Mouse (Mus musculus) embryo, embryonic 11.5 days (tissue): ENCODE data around the gene 9530077C05Rik.

Experiments used
- DNase-seq: peaks from one replicate; pipeline ENCODE4 v3.0.0-alpha.2; 2012; ENCODE audit warnings: low read depth, low spot score

The 9530077C05Rik gene

DNA sequence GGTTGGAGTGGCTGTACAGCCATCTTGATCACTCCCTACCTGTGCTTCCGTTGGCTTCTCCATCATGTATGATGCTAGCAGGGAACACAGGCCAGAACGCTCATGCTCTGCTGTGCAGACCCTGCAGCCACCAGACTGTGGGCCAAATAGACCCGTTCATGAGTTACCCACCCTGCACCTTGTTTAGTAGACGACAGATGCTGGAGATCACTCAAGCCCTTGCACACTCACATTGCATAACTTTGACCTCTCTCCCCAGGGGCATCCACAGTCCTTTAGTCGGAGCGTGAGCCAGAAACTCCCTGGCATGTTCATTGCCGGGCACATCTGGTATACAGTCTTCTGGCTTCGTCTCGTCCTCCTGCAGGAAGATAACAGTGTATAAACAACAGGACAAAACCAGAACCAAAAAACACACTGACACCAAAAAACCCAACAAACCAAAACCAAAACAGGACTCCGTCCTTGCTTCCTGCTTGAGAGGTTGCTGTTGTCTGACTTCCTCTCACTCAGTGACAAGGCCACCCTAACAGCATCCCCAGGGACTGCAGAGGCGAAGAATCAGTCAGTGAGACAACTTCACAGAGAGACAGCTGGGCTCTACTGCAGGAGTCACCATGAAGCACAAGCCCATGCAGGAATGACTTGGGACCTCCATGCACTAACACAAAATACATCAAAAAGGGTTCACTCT, 46.0 kb downstream of the 9530077C05Rik start:
- DNase-seq = no peak

DNA sequence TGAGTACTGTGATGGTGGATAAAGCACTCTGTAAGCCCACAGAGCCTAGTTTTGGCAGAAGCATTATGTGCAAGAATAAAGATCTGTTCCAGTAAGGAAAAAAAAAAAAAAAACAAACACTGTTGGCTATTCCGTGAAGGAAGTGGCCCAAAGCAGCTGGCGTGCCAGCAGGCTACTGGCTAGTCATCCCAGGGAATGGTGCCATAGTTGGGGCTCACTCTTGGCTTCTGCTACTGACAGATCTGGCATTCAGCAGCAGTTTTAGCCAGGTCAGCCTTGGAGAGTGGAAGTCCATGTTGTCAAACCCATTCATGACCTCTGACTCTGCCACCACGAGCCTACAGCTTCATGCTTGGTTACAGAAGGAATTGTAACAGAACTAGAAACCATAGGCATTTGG, 50.6 kb downstream of the 9530077C05Rik start:
- no peak for DNase-seq

DNA sequence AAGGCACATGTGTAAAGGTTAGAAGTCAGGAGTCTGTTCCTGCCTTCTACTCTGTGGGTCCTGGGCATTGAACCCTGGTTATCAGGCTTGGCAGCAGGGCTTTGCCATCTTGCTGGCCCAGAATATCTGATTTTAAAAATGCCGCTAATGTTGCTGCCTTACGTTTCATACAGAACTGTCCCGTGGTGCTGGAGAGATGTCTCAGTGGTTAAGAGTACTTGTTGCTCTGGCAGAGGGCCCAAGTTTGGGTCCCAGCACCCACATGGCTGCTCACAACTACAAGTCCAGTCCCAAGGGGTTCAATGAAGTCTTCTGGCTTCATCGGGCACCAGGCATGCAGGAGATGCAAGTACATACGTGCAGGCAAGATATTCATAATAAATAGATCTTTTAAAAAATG, 54.9 kb downstream of the 9530077C05Rik start:
- no peak for DNase-seq

DNA sequence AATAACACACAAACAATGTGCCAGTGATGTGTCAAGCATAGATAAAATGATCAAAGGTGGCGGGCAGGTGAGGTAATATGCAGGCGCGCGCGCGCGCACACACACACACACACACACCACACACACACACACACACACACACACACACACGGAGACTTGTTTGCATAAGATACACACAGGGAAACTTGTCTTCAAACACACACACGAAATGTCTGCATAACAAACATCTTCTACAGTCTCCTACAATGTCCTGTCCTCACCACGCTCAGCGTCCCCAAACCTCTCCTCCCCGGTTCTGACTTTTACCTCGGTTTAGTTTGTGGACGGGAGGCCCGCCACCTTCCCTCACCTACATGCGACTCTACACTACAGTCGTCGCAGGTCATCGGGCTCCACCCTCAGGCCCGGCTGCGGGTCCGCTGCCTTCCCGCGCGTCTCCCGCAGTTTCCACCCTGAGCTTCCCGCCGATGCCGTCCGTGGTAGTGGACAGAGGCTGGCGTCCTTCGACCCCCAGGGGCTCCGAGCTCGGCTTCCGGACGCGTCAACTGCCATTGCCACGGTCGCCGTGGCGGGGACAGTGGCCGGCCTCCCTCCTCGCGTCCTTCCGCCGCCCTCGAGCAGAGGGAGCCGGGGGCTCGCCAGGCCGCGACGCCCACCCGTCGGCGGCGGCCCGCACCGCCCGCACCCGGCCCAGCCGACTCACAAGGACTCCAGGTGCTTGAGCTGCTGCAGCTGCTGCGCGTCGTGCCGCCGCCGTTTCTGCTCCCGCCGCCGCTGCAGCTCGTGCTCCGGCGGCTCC, 56.3 kb downstream of the 9530077C05Rik start:
- DNase-seq = peak; percentile 19

DNA sequence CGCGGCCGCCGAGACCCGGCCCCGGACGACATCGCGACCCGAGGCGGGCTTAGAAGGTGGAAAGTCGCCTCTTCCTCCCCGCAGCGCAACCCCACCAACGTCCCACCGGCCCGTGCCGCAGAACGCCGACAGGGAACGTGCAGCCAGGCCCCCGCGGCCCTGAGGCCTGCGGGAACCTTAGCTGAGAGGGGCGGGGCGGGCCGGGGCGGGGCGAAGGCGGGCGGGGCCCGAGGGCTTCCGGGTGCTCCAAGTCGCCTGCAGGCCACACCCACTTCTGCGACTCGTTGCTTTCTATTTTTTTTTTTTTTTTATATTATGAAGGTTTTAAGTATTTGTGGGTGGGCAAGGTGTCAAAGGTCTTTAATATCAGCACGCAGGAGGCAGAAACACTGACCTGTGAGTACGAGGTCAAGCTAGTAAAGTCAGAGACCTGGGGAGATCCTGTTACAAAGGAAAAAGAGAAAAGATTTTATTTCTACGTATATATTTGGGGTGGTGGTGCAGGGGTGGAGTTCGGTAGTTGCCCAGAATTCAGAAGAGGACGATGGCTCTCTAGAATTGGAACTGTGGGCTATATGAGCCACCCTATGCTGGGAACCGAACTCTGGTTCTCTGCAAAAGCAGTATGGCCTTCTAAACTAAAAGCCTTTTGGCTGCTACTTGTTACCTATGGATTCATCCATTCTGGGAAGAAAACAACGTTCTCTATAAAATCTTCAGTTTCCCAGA, 57.0 kb downstream of the 9530077C05Rik start:
- DNase-seq = peak; percentile 73

DNA sequence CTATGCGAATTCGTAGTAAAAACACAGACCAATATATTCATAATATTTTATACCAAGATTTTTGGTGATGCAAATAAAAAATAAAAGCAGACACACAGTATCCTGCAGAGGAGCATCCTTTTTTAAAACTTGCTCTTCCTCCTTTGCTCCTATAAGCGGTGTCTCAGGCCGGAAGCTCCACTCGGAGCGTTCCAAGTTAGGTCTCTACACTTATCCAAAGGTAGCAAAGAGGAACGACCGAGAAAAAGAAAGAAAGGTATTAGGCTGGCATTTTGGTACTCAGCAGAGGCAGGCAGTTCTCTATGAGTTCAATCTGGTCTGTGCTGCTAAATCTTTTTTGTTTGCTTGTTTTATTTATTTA, 57.6 kb downstream of the 9530077C05Rik start:
- DNase-seq = no peak

DNA sequence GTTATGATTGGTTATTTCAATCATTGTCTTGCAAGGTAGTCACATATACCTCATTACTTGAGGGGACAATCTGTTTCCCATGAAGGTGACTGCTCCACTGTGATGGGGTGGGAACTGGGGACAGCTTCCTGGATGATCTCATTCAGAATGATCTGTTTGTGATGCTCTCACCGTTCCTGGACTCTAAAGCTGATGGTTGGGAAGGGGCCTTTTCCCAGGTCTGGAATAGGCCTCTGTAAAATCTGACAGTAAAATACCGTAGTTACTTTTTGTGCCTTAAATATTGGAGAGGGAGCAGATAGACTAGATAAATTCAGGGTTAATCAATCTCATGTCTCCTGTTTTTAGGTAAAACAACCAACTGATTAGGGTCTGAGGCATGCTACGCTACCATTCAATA, 58.3 kb downstream of the 9530077C05Rik start, which contains the start of gene Rp9:
Rp9 (minus strand) TSS at position 101 of the 400 bp plus-strand sequence.
- no peak for DNase-seq

DNA sequence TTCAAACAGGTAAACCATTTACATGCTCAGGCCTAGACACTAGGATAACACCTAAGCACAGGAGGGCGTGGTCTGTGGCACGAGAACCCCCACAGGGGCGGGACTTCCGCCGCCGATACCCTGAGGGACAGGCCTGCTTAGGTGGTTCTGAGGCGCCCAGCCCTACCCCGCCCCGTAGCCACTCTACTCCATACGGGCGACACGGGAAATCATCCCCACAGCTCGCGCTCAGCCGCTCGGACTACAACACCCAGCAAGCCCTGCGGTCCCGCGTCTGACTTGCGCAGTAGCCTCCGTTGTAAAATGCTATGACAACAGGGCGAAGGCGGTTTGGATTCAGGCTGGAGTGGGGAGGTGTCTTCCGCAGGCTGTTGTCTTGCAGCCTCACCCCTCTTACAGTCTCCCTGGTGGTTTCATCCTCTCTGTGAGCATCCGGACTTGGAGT, 64.1 kb downstream of the 9530077C05Rik start, which contains the start of gene Bbs9:
Bbs9 (plus strand) TSS at position 292 of the 445 bp plus-strand sequence.
- peak; percentile 87 for DNase-seq

DNA sequence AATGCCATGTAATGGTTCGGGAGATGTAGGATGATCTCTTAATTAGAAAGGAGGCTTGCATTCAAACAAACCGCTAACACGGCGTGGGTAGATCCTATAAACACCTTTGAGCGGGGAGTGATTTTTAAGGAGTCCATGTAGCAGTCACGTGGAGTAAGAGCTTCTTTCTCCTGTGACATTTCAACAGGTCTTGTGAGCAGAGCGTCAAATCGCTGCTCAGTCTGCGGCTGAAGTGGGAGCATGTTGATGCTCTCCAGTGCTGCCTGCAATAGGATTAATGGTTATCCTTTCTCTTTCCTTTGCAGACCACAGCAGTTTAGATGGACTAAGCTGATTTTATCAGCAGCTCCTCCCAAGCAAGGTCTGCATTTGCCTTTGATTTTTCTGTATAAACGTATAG, 65.0 kb downstream of the 9530077C05Rik start:
- DNase-seq = no peak

DNA sequence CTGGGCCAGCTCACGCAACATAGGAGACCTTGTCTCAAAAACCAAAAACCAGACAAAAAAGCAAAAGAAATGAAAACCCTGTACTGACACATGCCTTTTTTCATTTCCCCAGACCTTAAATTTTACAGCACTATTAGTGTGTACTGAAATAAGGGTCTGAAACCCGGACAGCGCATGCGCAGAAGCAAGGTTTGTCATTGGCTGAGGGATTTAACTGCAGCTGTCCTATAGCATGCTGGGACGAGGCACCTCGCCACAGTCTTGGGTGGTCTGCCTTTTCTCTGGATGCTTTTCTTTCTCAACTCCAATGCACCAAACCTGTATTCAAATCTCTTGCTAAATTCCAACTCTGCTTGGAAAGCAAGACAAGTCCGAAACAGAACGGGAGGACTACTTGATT, 67.6 kb downstream of the 9530077C05Rik start:
- no peak for DNase-seq

DNA sequence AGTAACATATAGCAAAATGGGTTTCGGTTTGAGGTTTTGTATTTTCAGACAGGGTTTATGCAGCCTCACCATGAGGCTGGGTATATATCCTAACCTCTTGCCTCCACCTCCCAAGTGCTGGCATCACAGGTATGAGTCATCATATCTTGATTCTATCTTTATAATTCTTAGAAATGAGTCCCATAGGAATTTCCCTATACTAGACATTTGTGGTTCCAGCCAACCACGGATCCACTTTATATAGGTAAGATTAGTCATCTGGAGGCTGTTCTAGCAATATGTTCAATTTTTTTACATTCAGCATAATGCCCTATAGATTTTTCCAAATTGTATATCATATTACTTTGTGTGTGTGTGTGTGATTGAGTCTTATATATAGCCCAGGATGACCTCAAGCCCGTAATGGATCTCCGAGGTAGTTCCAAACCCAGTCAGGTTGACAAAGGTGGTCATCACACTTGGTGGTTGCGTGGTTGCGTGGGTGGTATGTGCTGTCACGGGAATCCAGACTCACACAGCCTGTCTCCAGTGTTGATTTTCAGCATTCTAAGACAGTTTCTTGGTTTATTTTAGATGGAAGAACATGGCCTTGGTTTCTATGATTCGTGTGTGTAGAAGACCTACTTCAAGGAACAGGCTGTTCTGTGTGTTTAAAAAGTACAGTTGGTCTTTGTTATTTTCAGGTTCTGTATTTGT, 72.7 kb downstream of the 9530077C05Rik start:
- DNase-seq = no peak

DNA sequence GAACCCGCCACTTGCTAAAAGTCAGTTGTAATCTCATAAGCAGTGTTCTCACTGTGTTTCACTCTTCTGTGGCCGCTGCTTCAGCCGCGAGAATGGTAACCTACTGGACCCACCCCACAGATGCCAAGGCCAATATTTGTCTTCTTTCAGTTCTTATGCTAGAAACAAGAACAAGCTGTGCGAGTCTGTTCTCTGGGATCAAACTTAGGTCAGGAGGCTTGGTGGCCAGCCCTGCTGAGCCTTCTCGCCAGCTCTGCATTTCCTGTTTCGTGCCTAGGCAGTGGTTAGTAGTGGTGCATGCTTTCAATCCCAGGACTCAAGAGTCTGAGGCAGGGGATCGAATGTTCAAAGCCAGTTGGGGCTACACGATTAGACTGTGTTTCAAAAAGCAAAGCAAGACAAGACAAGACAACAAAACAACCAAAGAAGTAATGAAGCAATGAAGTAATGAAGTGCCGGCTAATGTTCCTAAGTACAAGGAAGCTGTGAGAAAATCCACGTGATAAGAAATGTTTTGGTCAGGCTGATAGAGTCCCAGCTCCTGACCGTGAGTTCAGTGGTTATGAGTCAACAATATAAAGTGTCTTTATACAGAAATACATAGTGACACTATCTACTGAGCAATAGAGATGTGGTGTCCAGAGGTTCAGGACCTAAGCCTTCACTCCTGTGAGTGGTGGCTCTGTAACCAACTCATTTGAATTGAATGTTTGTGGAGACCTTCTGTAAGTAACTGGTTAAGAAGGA, 73.4 kb downstream of the 9530077C05Rik start:
- DNase-seq = no peak

DNA sequence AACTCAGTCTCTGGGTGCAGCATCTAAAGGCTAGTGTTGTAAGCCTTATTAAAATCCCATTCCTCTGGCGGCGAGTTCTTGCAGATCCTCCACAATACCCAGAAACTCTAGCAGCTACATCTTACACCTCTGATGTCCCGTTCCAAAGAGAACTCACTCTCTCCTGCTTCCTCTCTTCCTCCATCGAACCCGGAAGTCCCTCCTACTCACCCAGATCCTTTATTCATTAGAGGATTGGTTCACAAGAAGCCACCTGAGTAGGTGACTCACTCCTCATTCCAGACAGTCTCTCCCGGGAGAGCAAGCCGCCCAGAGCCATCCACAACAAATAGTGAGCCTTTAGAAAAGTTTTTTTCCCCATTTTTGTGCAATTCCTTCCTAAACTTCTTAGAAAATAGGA, 74.9 kb downstream of the 9530077C05Rik start:
- no peak for DNase-seq

DNA sequence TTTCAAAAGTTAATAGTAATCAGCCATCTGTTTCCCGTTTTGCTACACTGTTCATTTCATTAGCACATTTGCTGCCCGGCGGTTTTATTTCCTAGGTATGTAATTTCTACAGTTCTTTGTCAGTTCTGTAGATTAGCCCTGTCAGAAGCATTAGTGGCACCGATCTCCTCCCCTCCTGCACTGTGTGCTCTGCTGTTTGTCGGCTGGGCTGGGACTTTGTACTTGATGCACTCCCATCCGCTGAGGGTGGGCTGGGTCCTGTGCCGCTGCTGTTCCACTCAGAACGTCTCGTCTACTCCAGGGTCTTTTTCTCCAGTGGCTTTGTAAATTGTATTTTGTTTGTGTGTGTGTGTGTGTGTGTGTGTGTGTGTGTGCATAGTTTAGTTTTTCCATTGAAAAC, 77.7 kb downstream of the 9530077C05Rik start:
- no peak for DNase-seq
